Mouse (Mus musculus): ENCODE results near the gene Hsfy2.

The Hsfy2 gene

GRCm38 (mm10) chr1:56637335-56637734 lies at the start of gene Hsfy2:
Gene Hsfy2, minus strand, starts transcription at chr1:56637435.
- no peak for DNase-seq

GRCm38 (mm10) chr1:56685053-56685557 lies 47.9 kb upstream of the Hsfy2 start:
- DNase-seq: no peak

DNA sequence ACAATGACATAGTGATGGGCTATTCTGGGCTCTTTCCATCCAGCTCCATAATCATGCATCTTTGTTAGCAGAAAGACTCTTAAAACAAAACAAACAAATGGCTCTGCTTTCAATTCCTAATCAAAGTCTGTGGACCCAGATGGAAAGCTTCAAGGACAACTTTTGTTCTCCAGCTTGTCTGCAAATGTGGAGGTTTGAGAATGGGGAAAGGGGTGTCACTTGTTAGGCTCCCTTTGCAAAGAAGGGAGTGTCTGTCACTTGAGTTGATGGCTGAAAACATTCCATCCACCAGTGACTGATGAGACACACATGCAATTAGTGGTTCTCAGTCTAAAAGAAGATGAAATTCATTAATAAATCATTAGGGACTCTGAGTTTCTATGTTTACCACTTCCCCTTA lies 47.3 kb upstream of the Hsfy2 start:
- no peak for DNase-seq

DNA sequence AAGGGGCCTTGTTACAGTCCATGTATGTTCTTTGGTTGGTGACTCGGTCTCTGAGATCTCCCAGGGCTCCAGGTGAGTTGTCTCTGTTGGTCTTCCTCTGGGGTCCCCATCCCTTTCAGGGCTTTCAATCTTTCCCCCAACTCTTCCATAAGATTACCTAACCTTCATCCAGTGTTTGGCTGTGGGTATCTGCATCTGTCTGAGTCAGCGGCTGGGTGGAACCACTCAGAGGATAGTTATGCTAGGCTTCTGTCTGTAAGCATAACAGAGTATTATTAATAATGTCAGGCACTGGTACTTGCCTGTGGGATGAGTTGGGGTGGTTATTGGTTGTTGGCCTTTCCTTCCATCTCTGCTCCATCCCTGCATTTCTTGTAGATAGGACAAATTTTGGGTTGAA lies 44.0 kb upstream of the Hsfy2 start:
- DNase-seq: no peak

- no peak for DNase-seq
These were observed 38.0 kb upstream of the Hsfy2 start for GRCm38 (mm10) chr1:56675253-56675652.

DNA sequence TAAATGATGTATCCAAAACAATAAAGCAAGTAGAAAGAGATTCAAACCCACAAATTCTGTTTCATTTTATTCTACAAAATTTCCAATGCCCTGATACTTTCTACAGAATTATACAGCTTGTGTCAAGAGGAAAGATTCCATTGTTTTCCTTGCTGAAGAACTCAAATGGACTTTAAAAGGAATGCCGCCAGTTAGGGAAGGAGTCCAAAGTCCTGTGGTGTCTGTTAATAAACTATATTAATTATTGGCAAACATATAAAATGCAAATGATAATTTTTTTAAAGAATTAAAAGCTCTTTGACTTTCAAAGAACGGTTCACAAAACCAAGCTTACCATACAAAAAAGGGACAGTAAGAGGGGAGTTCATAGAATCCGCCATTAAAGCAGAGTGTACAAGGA lies 37.4 kb upstream of the Hsfy2 start:
- DNase-seq: no peak

- no peak for DNase-seq
These were observed 34.2 kb upstream of the Hsfy2 start for GRCm38 (mm10) chr1:56671241-56671945.

- DNase-seq: no peak
These were observed 33.3 kb upstream of the Hsfy2 start for GRCm38 (mm10) chr1:56670509-56670908.

- DNase-seq: no peak
These were observed 27.4 kb upstream of the Hsfy2 start for GRCm38 (mm10) chr1:56664606-56665005.

GRCm38 (mm10) chr1:56626824-56627223 lies 10.4 kb downstream of the Hsfy2 start:
- no peak for DNase-seq

GRCm38 (mm10) chr1:56624304-56624703 lies 12.9 kb downstream of the Hsfy2 start:
- DNase-seq: no peak

- no peak for DNase-seq
These were observed 24.9 kb downstream of the Hsfy2 start for GRCm38 (mm10) chr1:56612384-56612783.
